Mouse (Mus musculus) testis, adult 2 months (tissue): ENCODE measurements around the gene Nr1h2.

ENCODE experiments used
- CTCF ChIP-seq: fragments of 200-500 bp; IDR thresholded peaks from 2 replicates; pipeline ENCODE4 v1.5.1; 2012; ENCODE audit warnings: low read depth, mild to moderate bottlenecking, inconsistent platforms, low read length, moderate library complexity; ENCODE audit not compliant: control insufficient read depth, insufficient read depth, insufficient replicate concordance
- POLR2A ChIP-seq: fragments of 200-500 bp; IDR thresholded peaks from 2 replicates; pipeline ENCODE4 v1.6.1; 2012; ENCODE audit warnings: low read depth, mild to moderate bottlenecking, inconsistent platforms, low read length, moderate library complexity; ENCODE audit not compliant: control insufficient read depth

- TF ChIP-seq POLR2A (no peak), CTCF (no peak)
These were observed 39.3 kb upstream of the Nr1h2 start for GRCm38 (mm10) chr7:44593051-44593450.
